Mouse (Mus musculus) thymus, postnatal 14 days (tissue): ENCODE data around the gene Man1a2.
A peak's percentile ranks its signal among the peaks of the same experiment; 100 is the strongest.

ENCODE experiments used
- DNase-seq: peaks from one replicate; pipeline ENCODE4 v3.0.0; 2021

The Man1a2 gene

DNA sequence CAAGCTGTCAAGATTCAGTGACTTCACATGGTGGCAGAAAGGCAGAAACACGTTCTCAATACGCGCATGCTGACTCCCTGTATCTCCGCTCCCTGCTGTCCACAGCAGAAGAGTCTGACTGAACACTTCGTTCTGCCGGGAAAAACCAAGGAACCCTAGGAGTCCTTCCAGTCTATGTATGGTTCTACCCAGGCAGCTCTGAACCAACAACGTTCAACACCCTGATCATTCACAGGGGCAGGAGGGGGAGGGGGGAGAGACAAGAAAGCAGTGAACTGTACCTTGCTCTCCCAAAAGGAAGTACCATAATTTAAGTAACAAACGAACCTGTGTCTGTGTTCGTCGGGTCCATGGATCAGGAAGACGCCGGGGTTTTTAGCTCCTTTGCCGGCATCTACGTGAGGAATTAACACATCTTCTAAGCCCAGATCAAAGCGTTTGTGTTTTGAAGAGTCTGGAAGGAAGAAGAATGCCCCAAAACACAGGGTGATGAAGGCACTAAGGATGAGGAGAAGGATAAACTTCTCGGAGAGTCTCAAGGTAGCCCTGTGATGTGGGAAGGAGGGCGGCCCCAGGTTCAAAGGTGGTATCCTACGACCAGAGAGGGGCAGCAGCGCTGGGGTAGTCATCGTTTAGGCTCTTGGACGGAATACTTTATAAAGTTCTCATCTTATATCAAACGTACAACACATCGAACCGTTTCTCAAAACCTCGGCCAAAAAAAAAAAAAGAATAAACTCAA is 898 bp downstream of the Man1a2 start:
- peak; percentile 46 for DNase-seq

DNA sequence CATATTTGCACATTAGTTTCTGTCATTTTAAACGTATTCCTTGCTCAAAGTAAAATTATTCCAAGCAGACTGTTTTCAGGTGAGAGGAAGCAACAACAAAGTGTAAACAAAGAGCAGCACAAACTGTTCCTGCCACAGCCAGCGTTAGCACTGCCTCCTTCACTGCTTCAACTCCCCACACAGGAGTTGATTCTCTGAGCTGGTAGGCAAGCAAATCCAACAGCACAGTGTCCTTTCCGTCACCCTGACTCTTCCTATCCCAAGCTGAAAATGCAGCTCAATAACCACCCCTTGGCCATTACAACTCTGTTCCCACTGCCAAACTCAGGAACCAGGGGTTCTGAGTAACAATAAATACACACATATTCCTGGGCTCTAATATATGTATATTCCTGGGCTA is 2.5 kb downstream of the Man1a2 start:
- DNase-seq: peak; percentile 31

DNA sequence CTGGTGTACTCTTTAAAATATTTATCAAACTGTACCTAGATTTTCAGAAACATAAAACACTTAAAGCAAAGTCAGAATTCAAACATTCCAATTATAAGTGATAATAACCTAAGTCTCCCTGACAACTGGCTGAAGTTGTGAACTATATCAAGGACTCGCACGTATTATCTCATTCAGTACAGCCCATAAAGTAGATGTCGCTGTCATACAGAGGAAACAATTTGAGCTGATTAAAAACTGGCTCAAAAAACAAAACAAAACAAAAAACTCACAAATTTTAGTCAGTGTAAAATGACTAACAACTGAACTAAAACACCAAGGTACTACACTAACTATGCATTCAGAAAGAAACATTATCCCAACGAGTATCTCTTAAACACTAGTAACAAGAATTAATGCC is 3.0 kb downstream of the Man1a2 start:
- DNase-seq: no peak

DNA sequence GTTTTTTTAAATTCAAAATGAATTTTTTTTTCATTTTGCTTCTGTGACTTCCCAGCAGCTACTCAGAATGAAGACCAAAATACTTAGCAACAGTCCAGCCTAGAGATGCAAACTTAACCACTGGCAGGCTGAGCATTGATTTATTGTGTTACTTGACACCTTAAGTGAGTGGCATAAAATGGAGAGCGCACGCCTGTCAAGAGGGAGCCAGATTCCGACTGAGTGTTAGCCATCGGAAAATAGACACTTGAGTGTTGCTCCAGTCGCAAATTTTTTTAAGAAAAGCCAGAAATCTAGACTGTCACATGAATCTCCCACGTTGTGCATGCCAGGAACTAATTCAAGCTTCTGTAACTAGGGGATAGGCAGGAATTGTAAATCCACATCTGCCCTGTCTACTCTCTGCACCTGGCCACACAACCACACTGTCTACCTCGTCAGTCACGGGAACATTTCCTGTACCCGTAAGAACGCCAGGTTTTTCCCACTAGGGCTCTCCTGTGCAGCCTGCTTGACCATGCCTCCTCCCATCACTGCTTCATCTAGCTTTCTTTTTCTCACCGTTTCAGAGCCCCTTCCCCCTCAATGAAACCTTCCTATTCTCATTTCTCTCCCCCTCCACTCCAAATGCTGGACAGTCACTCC is 3.7 kb downstream of the Man1a2 start:
- no peak for DNase-seq

DNA sequence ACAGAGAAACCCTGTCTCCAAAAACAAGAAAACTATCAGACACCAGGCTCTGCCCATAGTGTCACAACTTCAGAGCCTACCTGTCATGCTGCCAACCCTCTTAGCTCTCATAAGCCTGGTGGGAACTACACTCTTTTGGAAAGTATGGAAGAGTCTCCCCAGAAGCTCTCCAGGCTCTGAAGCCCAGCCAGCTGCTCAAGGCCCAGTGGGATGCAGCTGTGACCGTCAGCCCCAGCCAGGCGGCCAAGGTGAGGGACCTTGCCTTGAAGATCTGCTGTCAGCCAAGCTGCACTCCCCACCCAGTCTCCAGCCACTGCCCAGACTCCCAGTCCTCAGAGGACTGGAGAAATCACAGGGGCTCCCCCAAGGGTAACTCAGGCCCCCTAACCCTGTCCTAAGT is 5.1 kb downstream of the Man1a2 start:
- no peak for DNase-seq

DNA sequence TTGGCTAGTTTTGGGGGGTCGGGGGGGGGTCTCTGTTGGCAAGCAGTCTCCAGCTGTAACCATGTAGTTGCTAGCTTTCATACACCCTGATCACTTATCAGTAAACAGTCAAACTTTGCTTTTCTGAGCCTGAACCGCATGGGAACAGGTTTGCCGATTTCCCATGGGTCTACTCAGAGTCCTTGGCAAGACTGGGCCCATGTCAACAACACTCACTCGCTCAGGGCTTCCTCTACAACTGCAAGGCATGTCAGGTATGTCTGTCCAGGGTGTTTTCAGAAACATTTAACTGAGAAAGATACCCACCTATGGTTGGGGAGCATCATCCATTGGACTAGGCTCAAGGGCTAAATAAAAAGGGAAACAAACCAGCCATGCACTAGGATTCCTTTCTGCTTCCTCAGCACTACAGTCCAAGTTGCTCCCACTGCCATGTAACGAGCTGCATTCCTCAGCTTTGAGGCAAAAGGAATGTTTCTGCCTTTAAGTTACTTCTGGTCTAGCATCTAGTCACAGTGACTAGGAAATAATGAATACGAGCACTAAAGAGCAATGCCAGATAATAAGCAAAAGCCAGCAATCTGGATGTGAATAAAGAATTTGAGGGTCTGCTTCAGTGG is 6.2 kb downstream of the Man1a2 start:
- DNase-seq: no peak

DNA sequence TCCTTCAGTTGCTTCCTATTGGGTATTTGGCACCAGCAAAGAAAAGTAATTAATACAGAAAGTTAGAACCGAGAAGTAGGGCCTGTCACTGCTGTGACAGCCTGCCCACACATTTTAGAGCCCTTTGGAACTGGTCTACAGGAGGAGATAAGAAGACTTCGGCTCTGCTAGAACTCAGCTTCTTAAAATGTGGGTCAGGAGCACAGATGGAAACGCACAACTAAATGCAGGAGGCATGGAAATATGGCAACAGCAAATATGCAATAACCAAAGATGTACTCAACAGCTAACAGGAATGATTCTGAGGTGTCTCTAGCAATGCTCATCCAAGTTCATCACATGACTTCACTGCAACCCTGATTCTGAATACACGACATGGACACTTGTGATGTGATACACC is 10.2 kb downstream of the Man1a2 start:
- no peak for DNase-seq

DNA sequence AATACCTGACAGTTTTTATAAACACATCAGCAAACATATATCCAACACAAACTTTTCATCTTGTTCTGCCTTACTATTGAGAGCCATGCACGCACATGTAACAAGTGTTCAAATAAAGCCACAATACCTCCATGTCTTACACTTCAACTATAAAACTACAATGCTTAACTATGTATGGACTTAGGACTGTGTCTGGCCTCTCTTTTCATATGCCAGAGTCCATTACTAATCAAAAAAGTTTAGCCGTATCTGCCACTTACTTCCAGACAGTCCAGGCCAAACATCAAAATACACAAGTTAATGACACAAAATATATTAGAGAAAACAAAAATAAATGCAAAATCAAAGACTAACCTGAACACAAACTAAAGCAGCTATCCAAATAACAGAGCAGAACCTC is 14.9 kb downstream of the Man1a2 start:
- no peak for DNase-seq

DNA sequence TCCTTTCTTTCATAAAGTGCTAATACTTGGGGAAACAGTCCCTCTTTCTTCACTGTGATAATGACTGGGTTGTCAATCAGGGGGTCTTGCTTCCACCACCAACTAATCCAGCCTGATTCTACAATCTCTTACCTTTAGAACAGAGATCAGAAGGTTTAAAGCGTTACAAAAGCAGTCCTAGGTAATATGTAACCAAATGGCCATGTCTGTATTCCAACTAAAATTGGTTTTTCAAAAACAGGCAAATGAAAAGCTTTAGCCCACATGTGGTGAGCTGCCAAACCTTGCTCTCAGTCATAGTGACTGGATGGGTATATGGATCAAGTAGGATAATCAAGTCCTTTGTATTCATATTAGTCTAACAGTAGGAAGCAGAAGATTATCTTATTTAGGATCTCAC is 32.0 kb downstream of the Man1a2 start:
- DNase-seq: no peak

DNA sequence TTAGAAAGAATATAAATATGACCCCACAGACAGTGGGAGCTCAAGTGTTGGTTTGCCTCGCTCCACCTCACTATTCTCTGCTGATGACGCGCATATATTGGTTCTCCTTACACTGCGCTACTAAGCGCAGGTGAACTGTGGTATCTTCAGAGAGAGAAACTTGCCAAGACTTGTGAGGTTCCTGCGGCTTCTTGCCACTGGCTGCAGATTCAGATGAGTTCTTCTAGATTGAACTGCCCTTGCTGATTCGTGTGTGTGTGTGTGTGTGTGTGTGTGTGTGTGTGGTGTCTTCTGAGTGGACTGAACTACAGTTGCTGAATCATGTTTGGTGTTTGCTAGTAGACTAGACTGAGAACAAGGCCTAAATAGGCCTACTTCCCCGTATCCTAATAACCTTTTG is 43.7 kb downstream of the Man1a2 start:
- DNase-seq: no peak

DNA sequence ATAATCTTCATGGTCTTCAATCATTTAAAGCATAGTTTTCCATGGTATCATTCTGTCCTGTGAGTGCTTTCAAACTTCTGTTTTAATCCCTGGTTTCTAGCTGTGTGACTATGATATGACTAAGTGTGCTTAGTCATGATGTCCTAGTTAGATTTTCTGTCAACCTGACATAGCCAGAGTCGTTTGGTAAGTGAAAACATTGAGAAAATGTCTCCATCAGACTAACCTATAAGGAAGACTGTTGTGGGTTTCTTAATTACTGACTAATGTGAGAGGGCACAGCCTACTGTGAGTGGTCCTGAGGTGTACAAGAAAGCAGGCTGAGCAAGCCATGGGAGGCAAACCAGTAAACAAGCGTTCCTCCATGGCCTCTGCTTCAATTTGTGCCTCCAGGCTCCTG is 49.0 kb downstream of the Man1a2 start:
- no peak for DNase-seq

DNA sequence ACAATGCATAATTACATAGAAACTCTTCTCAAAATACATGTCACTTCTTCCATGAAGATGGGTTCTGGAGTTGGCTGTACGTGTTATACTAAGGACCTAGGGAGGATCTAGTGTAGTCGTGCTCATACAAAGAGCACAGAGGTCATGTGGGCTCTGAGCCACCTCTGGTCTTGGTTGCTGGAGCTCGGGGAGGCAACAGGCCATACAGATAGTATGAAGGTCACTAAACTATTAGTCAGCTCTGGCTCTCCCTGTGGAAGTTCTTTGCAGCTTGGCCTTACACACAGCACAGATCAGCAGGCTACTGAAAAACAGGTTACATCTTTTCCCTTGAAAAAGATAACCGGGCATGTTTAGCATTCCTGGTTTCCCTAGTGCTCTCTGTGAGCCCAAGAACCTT is 50.5 kb downstream of the Man1a2 start:
- no peak for DNase-seq

DNA sequence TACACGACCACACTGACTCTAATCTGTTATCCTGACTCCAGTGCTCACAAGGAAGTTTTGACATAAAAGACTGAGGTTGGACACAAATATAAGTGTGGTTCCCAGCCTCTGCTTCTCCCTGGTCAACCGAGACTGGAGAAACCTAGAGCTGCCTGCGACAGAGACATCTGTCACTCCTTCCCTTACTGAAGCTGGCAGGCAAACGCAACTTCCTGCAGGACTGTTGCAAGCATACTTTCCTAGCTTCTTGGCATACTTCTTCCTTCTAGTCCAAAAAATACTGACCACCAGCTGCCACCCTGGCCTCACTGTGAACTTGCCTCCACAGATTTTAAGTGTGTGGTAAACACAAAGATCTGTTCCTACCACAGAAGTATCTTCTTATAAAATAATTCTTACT is 66.8 kb downstream of the Man1a2 start:
- DNase-seq: no peak

DNA sequence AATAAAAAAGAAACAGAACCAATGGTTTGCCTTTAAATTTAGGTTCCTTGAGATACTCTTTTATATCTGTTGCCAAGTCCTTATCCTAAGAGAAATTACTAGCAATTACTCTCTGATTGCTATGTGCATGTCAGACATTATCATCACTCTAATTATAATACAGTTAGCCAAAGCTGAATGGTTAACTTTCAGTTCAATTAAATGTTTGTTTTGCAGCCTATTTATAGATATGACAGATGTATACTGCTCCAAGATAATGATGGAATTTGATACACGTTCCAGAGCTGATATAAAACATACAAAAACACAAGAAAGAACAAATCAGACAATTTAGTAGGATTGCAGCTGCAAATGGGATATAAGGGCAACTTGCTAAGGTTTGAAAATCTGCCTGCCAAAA is 74.4 kb downstream of the Man1a2 start:
- no peak for DNase-seq

DNA sequence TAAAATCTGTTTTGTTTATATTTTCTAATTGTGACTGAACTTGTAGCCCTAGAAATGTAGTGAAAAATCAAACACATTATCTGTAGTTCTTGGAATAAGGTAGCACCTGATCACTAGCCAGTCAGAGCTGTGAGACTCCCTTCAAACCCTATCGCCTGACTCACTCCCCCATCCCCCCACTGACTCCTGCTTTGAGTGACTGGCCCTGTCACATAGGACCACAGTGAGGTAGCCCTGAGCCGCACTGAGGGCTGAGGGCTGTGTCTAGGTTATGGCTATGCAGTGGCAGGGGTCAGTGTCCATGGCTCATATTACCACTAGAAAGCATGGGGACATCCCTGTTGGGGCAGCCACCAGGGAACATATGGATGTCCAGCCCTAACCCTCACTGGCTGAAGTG is 80.8 kb downstream of the Man1a2 start:
- DNase-seq: no peak

DNA sequence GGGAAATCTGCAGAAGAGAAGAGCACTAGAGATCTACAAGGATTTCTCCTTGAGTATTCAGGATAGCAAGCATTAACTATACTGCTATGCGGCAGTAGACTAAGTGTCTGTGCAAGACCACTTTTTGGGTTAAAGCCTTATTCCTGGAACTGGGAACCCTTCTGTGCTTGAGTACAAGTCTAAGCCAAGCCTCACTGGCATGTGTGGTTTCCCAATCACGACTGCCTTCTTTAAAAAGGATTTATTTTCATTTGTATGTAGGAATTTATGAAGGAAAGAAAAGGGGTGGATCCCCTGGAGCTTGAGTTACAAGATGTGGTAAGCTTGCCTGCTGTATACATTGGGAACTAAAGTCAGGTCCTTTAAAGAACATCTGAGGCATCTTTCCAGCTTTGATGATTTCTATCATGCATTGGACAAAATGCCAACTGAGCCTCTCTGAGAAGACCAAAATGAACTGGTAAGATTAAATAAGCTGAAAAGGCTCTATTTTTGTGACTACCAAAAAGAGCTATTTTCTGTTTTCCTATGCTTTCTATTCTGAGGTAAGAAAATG is 86.0 kb downstream of the Man1a2 start:
- DNase-seq: no peak

DNA sequence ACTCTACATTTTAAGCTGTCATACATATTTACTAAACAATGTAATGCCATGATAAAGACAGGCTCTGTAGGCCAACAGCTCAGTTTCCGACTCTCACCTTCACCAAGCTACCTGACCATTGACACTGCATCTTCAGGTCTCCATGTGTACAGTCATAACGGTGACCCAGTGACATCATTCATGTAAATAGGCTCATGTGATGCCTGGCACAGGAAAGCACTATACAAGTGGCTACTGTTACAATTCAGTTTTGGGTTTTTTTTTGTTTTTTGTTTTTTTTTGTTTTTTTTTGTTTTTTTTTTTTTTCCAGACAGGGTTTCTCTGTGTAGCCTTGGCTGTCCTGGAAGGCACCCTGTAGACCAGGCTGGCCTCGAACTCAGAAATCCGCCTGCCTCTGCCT is 94.2 kb downstream of the Man1a2 start:
- DNase-seq: no peak

DNA sequence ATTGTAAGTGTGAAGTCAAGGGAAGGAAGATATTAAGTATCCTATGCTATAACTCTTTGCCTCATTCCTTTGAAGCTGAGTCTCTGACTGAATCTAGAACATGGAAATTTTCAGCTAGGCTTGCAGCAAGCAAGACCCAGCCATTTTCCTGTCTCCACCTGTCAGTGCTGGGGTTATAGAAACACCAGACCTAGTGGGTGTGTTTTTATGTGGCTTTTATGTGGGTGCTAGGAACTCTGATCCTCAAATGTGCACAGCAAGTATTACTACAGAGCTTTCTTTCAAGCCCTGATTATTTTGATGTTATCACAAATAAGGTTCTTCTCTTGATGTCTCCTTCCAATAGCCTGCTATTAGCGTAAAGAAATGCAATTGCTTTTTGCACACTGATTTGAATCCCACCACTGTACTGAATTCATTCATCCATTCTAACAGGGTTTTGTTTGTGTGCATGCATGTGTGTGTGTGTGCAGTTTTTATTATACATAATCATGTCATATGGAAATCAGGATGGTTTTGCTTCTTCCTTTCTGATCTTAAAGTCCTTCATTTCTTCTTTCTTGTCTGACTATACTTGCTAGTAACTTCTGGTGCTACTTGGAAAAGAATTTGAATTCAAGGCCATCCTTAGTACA is 102.5 kb downstream of the Man1a2 start:
- DNase-seq: no peak

DNA sequence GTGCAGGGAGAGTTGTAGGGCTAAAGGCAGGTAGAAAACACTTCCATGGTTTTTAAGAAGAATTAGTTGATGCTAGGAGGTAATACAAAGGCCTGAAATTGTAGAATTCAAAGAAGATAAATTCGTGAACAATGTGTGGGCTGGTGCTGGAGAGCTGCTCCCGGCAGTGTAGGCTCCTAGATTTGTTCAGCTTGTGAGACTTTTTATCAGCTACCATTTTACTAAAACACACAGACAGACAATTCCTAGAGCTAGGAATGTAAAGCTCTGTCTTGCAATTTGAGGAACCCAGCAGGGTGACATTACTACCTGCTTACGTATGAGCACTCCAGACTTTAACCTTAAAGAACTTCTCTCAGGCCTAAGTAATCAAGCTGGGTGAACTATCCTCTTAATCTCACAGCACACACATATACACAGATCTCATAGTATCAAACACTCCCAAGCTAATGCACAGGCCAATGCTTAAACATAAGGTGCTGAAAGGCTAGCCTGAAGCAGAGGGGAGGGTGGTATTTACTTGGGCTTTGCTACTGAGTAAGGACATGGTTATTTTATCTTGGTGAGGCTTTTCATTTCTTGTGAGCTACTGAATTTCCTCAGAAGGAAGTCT is 112.6 kb downstream of the Man1a2 start:
- no peak for DNase-seq

DNA sequence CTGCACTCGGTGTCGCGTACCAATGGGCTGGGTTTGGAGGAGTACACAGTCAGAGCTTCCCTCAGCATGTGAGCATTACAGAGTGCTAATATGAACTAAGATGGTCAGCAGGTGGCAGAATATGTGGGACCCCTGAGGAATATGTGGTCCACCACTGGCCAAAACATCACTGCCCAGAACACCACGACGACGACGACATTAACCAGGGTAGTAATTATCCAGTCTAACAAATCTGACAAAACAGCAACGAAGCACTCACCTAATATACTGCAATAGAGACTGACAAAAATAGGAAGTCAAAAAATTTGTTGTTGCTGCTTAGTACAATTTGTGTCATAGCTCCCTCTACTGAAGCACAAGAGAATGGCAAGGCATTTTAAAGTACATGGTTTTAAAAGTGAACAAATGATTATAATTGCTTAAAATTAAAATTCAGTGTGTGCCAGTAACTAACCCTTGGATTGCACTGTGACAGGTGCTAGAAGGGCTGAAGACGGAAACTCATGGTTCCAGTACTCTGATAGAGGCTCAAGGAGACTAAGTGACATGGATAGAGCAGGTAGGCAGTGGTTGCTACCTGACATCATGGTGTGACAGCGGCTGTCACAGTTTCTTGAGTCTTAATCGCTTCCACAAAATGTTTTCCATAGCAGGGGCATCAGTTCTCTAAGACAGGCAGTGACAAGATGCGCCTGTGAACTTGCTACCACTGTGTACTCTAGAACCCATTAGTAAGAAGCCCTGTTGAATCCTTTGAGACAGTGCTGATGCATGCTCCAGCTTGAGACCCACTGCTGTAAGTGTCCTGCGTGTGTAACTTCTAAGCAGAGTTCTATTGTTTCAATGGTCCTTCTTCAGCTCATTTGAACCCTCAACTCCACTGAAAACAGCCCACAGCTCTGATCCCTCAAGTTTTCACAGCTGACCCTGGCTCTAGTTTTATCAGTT is 116.6 kb downstream of the Man1a2 start:
- no peak for DNase-seq

DNA sequence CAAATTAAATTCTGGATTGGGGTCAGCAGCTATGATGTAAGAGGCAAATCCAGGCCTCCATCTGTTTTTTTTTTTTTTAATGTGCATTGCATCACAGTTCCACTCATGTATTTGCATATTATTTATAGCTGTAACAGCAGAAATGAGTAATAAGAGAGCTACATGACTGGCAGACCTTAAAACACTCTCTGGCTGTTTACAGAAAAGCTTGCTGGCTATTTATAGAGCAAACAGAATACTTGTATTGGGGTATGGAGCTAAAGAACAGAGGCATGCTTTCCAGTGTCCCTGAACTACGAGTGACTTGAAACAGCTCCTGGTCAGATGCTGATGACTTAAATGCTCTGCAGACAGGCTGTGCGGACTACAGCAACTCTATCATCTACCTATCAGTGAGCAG is 121.7 kb downstream of the Man1a2 start:
- no peak for DNase-seq

DNA sequence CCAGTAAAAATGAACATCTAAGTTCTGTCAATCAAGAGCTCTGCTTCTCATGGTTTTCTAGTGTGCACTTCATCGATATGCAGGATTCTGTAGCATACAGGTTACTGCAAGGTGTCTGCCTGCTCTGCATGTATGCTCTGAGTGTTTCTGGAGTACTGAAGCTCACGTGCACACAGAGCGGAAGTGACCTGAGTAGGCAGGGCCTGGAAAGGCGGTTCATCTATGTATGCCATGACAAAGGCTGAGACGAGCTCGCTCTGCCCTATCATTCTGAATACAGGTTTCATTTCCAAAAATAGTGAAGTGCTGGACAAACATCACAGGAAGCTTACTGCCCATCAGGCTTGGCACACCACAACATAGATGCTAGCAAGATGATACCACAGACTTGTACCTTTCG is 122.8 kb downstream of the Man1a2 start:
- no peak for DNase-seq
